Mouse (Mus musculus): ENCODE data around the gene Prkar1b.

DNA sequence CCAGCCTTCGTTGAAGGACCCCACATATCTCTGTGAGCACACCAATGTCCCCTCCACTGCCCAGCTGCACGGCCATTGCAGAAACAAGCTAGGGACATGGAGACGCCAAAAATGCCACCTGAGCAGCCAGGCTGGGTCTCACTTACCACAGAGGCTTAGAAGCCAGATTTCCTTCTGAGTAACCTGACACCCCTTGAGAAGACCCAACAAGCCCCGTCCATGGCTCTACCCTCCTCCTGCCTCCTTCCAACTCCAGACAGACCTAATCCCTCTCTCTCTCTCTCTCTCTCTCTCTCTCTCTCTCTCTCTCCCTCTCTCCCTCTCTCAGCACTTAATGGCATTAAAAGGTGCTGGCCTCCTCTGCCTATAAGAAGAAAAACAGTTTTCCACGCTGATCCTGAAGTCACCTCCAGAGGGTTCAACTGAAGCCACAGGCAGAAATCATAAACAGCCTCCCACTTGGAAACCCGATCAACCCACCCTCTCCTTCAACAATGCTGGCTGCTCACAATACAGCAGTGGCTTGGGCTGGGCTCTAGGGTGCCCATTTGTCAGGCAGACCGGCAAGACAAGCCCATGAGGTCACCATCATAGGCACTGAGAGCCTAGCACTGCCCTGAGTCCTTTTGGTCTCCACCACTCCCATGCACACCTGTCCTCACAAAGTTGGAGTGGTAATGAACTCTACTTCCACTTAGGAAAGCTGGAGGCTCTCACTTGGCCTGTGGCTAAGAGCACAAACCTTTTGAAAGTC is 82.8 kb downstream of the Prkar1b start:
- TF ChIP-seq CTCF (IDR thresholded peaks at IDR 0.05; ENCODE audit: low read depth) (no peak), EP300 (IDR thresholded peaks at IDR 0.05; ENCODE audit: low read depth) (no peak)
